Mouse (Mus musculus) c-Kit-negative CD71-positive TER-119-positive erythroid progenitor cells, embryonic 14.5 days (primary cell): ENCODE measurements at regions not wholly inside any gene's neighbourhood (a gene's known extent, or its start where the extent isn't known, plus 50 kb on each side); places are given as distances from the start of the nearest gene placed in this dataset.

Source experiments
- DNase-seq: peaks from one replicate; pipeline ENCODE4 v3.0.0-alpha.2; 2013; ENCODE audit warnings: low read depth, low spot score

- DNase-seq = no peak
Measured at GRCm38 (mm10) chr14:73952511-73952910, 291.5 kb downstream of the Gm21750 start.

- DNase-seq = no peak
Measured at GRCm38 (mm10) chr14:73978694-73979093, 317.7 kb downstream of the Gm21750 start.

GRCm38 (mm10) chr14:73996229-73996628, 335.2 kb downstream of the Gm21750 start:
- no peak for DNase-seq

- DNase-seq = no peak
Measured at GRCm38 (mm10) chr14:73997796-73998195, 336.8 kb downstream of the Gm21750 start.

GRCm38 (mm10) chr14:73999409-73999909, 338.4 kb downstream of the Gm21750 start:
- DNase-seq = no peak

GRCm38 (mm10) chr14:74006911-74007310, 345.9 kb downstream of the Gm21750 start:
- no peak for DNase-seq

GRCm38 (mm10) chr14:74011555-74011954, 350.5 kb downstream of the Gm21750 start:
- no peak for DNase-seq

- no peak for DNase-seq
Measured at GRCm38 (mm10) chr14:74019421-74019820, 358.4 kb downstream of the Gm21750 start.

GRCm38 (mm10) chr14:74047009-74047694, 386.1 kb downstream of the Gm21750 start:
- DNase-seq = no peak

- no peak for DNase-seq
Measured at GRCm38 (mm10) chr14:74047695-74048280, 386.8 kb downstream of the Gm21750 start.

GRCm38 (mm10) chr14:74048386-74048785, 387.4 kb downstream of the Gm21750 start:
- no peak for DNase-seq

- no peak for DNase-seq
Measured at GRCm38 (mm10) chr14:74066051-74066450, 405.0 kb downstream of the Gm21750 start.

- no peak for DNase-seq
Measured at GRCm38 (mm10) chr14:74093016-74093415, 432.0 kb downstream of the Gm21750 start.

GRCm38 (mm10) chr14:74099696-74100095, 438.7 kb downstream of the Gm21750 start:
- DNase-seq = no peak

- DNase-seq = no peak
Measured at GRCm38 (mm10) chr14:74112603-74113002, 451.6 kb downstream of the Gm21750 start.

- DNase-seq = no peak
Measured at GRCm38 (mm10) chr14:74113116-74113515, 452.1 kb downstream of the Gm21750 start.

- no peak for DNase-seq
Measured at GRCm38 (mm10) chr14:74113556-74113955, 452.5 kb downstream of the Gm21750 start.

- no peak for DNase-seq
Measured at GRCm38 (mm10) chr14:74117686-74118085, 456.7 kb downstream of the Gm21750 start.

- no peak for DNase-seq
Measured at GRCm38 (mm10) chr14:74145202-74145700, 484.2 kb downstream of the Gm21750 start.

- DNase-seq = no peak
Measured at GRCm38 (mm10) chr14:74166221-74166620, 474.4 kb upstream of the Htr2a start.

GRCm38 (mm10) chr14:74169131-74169875, 471.3 kb upstream of the Htr2a start:
- DNase-seq = no peak

- no peak for DNase-seq
Measured at GRCm38 (mm10) chr14:74180066-74180465, 460.6 kb upstream of the Htr2a start.
